Mouse (Mus musculus) layer of hippocampus, postnatal 14 days (tissue): ENCODE results near the gene Ptpa. TPM values are rescaled to one million over a fixed set of nuclear protein-coding genes. Genes with fewer than 3 reads are reported as not detected.
A peak's percentile ranks its signal among the peaks of the same experiment; 100 is the strongest.

Source experiments
- DNase-seq, 2 experiments: peaks; one replicate each; pipeline ENCODE4 v3.0.0; 2021 to 2022; ENCODE audit warnings: low spot score in 2 of 2, mixed read lengths in 1 of 2
- total RNA-seq, 2 experiments: library from RNA; stranded (reverse); gene quantifications; 2 replicates each; pipeline ENCODE4 v1.2.3; 2021

Gene Ptpa
- total RNA-seq, 2 experiments from 2014 or later: 147 to 150 TPM

- no peak for DNase-seq
These were observed 43.4 kb downstream of the Ptpa start for GRCm38 (mm10) chr2:30459241-30459640.

- no peak for DNase-seq
These were observed 47.5 kb downstream of the Ptpa start for GRCm38 (mm10) chr2:30463341-30463761.

GRCm38 (mm10) chr2:30463904-30464330, 48.1 kb downstream of the Ptpa start:
- DNase-seq: peak in 1 of 2 experiments; percentile 37

GRCm38 (mm10) chr2:30464411-30464810, 48.6 kb downstream of the Ptpa start:
- no peak for DNase-seq

GRCm38 (mm10) chr2:30466787-30467186, 50.9 kb downstream of the Ptpa start:
- DNase-seq: no peak

GRCm38 (mm10) chr2:30469009-30469408, 53.2 kb downstream of the Ptpa start:
- no peak for DNase-seq

GRCm38 (mm10) chr2:30469796-30470142, 53.9 kb downstream of the Ptpa start:
- DNase-seq: peak; percentile 85 to 90

- DNase-seq: peak; percentile 43 to 68
These were observed 54.5 kb downstream of the Ptpa start for GRCm38 (mm10) chr2:30470143-30470946.

- DNase-seq: no peak
These were observed 55.2 kb downstream of the Ptpa start for GRCm38 (mm10) chr2:30471051-30471450.

- peak; percentile 50 to 73 for DNase-seq
These were observed 56.2 kb downstream of the Ptpa start for GRCm38 (mm10) chr2:30471795-30472720.

- peak in 1 of 2 experiments; percentile 45 for DNase-seq
These were observed 57.0 kb downstream of the Ptpa start for GRCm38 (mm10) chr2:30472731-30473351.

- peak in 1 of 2 experiments; percentile 36 for DNase-seq
These were observed 57.7 kb downstream of the Ptpa start for GRCm38 (mm10) chr2:30473431-30474031.

- peak; percentile 94 to 97 for DNase-seq
These were observed 58.2 kb downstream of the Ptpa start, which contains the start of gene Ier5l for GRCm38 (mm10) chr2:30474039-30474438. Gene Ier5l (minus strand): TSS chr2:30474219.

GRCm38 (mm10) chr2:30474776-30475175, 58.9 kb downstream of the Ptpa start:
- DNase-seq: no peak

GRCm38 (mm10) chr2:30475457-30475856, 59.6 kb downstream of the Ptpa start:
- DNase-seq: no peak

- no peak for DNase-seq
These were observed 60.4 kb downstream of the Ptpa start for GRCm38 (mm10) chr2:30476241-30476640.

GRCm38 (mm10) chr2:30478526-30478925, 62.7 kb downstream of the Ptpa start:
- DNase-seq: no peak

GRCm38 (mm10) chr2:30487597-30487996, 71.8 kb downstream of the Ptpa start:
- DNase-seq: no peak

- DNase-seq: no peak
These were observed 74.5 kb downstream of the Ptpa start for GRCm38 (mm10) chr2:30490384-30490783.

GRCm38 (mm10) chr2:30495000-30495908, 79.4 kb downstream of the Ptpa start:
- DNase-seq: no peak
